Mouse (Mus musculus): ENCODE data around the gene Mphosph8. TPM values are rescaled to one million over a fixed set of nuclear protein-coding genes. Genes with fewer than 3 reads are reported as not detected.

The Mphosph8 gene
- polyA plus RNA-seq, 1 experiment from 2014 or later = 44.0 TPM

DNA sequence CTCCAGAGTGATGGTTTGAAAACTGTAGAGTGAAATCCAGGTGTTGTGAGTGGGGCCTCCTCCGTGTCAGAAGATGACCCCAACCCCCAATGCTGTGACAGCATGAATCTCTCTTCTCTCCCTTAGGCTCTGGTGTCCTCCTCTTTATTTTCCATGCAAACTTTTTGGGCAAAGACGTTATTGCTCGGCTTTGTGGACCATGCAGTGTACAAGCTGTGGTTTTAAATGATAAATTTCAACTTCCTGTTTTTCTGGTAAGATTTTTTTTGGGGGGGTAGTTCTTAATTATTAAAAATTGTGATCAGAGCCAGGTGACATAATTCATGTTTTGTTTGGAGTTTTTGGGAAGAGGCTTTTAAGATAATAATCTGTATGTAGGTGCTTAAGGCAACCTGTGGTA lies 27.4 kb downstream of the Mphosph8 start:
- 80% methylated on average over 3 of the region's 3 CpGs for WGBS
- H3K27ac ChIP-seq = no peak overlapping the region
- H3K4me1 ChIP-seq = no peaks in the 10 kb centered on the region
- no peak overlapping the region for H3K4me3 ChIP-seq
- no peaks in the 10 kb centered on the region for H3K9me3 ChIP-seq
- DNase-seq (ENCODE audit: extremely low spot score, low spot score) = no peak
- peaks cover 100% of the 10 kb centered on the region for H3K36me3 ChIP-seq (replicated peaks)
- no peaks in the 10 kb centered on the region for H3K27me3 ChIP-seq (ENCODE audit: poor library complexity, severe bottlenecking)

DNA sequence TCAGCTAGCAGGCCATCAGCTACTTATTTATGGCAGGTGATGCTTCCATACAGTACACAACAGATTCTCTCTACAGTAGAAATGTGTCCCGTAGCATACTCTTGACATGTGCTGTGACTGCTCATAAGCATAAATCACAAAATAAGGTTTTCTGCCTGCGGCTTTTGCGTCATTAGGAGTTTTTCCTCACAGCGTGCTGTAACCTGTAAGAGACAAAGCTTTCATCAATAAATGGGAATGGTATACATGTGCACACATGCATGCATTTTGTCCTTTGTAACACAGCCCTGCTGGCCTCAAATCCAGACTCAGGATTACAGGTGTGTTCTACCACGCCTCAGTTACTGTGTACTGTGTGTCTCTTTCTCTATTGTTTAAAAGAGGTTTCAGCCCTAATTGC lies 29.8 kb downstream of the Mphosph8 start:
- Histone ChIP-seq H3K4me1 (no peaks in the 10 kb centered on the region), H3K36me3 (replicated peaks) (peaks cover 82% of the 10 kb centered on the region), H3K9me3 (no peaks in the 10 kb centered on the region), H3K27me3 (ENCODE audit: poor library complexity, severe bottlenecking) (no peaks in the 10 kb centered on the region), H3K4me3 (no peak overlapping the region), H3K27ac (no peak overlapping the region)
- WGBS = 91% methylated on average over 5 of the region's 5 CpGs
- DNase-seq (ENCODE audit: extremely low spot score, low spot score) = no peak

DNA sequence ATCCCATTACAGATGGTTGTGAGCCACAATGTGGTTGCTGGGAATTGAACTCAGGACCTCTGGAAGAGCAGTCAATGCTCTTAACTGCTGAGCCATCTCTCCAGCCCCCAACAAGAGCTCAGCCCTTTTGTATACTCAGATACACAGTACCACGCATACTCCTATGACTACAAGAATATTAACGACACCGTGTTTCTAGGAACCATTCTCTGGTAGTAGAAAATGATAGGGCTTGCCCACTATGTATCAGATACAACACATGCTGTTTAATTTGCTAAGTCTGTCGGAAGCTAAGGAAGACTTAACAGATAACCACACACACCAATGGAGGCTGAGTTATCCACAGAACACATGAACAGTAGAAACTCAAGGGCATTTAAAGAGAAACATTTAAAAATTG lies 34.6 kb downstream of the Mphosph8 start:
- H3K4me3 ChIP-seq = no peak overlapping the region
- H3K9me3 ChIP-seq = no peaks in the 10 kb centered on the region
- 95% methylated on average over 4 of the region's 4 CpGs for WGBS
- DNase-seq (ENCODE audit: extremely low spot score, low spot score) = no peak
- peaks cover 47% of the 10 kb centered on the region for H3K36me3 ChIP-seq (replicated peaks)
- H3K27ac ChIP-seq = no peak overlapping the region
- H3K4me1 ChIP-seq = 0 out of 2 replicates have a peak, but pooled peaks cover 3% of the 10 kb centered on the region
- H3K27me3 ChIP-seq (ENCODE audit: poor library complexity, severe bottlenecking) = no peaks in the 10 kb centered on the region

DNA sequence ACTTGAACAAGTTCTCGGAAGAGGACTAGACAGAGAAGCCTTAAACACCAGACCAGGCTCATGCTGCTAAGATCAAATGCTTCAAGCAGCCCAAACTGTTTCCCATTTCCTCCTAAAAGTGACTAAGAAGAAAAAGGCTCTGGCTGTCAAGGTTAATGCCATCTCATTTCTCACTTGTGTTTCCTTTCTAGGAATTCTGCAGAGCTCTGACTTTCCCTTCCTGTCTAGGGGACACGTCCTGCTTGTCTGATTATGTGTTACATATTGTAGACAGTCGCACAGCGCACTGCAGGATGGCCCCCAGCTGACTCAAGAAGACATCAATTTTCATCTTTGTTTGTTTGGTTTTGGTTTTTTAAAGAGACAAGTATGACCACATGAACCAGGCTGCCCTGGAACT lies 37.6 kb downstream of the Mphosph8 start:
- Histone ChIP-seq H3K9me3 (no peaks in the 10 kb centered on the region), H3K36me3 (replicated peaks) (peaks cover 32% of the 10 kb centered on the region), H3K27me3 (ENCODE audit: poor library complexity, severe bottlenecking) (no peaks in the 10 kb centered on the region), H3K4me1 (0 out of 2 replicates have a peak, but pooled peaks cover 3% of the 10 kb centered on the region), H3K4me3 (no peak overlapping the region), H3K27ac (no peak overlapping the region)
- WGBS = 92% methylated on average over 4 of the region's 4 CpGs
- no peak for DNase-seq (ENCODE audit: extremely low spot score, low spot score)

DNA sequence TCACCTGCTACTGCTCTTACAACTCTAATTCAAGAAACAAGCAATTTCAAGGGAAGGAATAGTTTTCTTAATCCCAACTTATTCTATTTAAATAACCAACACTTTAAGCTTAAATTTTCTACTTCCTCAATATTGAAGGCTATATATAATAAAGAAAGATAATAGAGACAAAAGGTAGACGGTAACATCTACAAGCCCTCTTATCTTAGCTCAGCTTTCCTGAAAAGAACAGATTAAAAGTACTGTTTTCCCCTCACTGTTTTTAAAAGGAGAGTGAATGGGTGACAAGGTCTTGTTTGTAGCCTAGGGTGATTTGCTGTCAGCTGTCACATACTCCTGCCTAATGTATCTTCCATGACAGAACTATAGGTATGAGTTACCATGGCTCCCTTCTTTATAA lies 58.4 kb downstream of the Mphosph8 start:
- Histone ChIP-seq H3K9me3 (no peaks in the 10 kb centered on the region), H3K36me3 (replicated peaks) (peaks cover 40% of the 10 kb centered on the region), H3K27me3 (ENCODE audit: poor library complexity, severe bottlenecking) (no peaks in the 10 kb centered on the region), H3K4me1 (no peaks in the 10 kb centered on the region), H3K27ac (no peak overlapping the region), H3K4me3 (no peak overlapping the region)
- WGBS = 92% methylated on average over 1 of the region's 1 CpGs
- no peak for DNase-seq (ENCODE audit: extremely low spot score, low spot score)

DNA sequence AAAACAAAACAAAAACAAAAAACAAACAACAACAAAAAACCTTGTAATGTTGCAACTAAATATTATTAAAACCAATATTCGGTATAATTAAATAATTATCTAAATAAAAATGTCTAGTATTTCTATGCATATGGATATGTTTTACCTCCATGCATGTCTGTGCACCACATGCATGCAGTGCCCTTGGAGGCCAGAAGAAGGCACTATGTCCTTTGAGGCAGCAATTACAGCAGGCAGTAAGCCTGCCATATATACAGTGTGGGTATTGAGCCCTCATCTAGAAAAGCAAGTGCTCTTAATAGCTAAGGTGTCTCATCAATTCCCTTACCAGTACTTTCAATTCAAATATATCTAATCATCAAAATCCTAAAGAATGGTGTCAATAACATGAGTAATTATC lies 72.1 kb downstream of the Mphosph8 start:
- WGBS = 95% methylated on average over 1 of the region's 1 CpGs

More for the DNA sequence above, 72.1 kb downstream of the Mphosph8 start:
- Histone ChIP-seq H3K9me3 (no peaks in the 10 kb centered on the region), H3K4me1 (no peaks in the 10 kb centered on the region), H3K27me3 (ENCODE audit: poor library complexity, severe bottlenecking) (no peaks in the 10 kb centered on the region), H3K27ac (no peak overlapping the region), H3K4me3 (no peak overlapping the region), H3K36me3 (replicated peaks) (peaks cover 71% of the 10 kb centered on the region)
- no peak for DNase-seq (ENCODE audit: extremely low spot score, low spot score)

Other genes starting within 250 kb of the Mphosph8 start
- 23.6 and 24.9 TPM in 2 replicates for gene Cenpj, start 92.8 kb upstream of the Mphosph8 start, polyA plus RNA-seq (2016; fragmentation: Nextera tagmentation; extraction: Ambion mirVana)
- 0.95 and 1.6 TPM in 2 replicates for gene Parp4, start 92.6 kb upstream of the Mphosph8 start, polyA plus RNA-seq (2016; fragmentation: Nextera tagmentation; extraction: Ambion mirVana)
- gene Pspc1, start 110.1 kb downstream of the Mphosph8 start, polyA plus RNA-seq (2016; fragmentation: Nextera tagmentation; extraction: Ambion mirVana) = 45.3 and 51.3 TPM in 2 replicates
- 23.3 and 23.4 TPM in 2 replicates for gene Zmym5, start 143.5 kb downstream of the Mphosph8 start, polyA plus RNA-seq (2016; fragmentation: Nextera tagmentation; extraction: Ambion mirVana)
- gene Zmym2, start 218.4 kb downstream of the Mphosph8 start, polyA plus RNA-seq (2016; fragmentation: Nextera tagmentation; extraction: Ambion mirVana) = 64.4 and 70.6 TPM in 2 replicates

Data from forebrain, embryonic 10.5 days (tissue).